Mouse (Mus musculus): ENCODE data around the gene Macf1. TPM values are rescaled to one million over a fixed set of nuclear protein-coding genes. Genes with fewer than 3 reads are reported as not detected.
A peak's percentile ranks its signal among the peaks of the same experiment; 100 is the strongest.

Macf1 gene
- polyA plus RNA-seq, 1 experiment from 2014 or later = 82.9 TPM

DNA sequence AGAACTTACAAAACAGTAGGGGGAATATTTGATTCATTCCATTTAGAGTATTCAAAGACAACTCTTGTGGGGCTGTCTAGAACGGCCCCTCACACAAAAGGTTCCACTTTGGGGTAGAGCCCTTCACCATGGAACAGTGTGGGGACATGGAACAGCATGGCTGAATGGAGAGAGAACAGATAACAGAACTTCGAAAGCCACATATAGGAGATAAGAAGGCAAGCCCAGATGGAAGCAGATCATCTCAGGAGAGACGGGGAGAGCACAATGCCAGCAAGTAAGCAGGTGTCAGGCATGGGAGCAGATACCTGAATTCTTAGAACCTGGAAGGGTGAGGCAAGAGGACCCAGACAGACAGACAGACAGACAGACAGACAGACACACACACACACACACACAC is 266.1 kb downstream of the Macf1 start:
- Histone ChIP-seq H3K9ac (replicated peaks; ENCODE audit: low read depth, low read length) (no peak overlapping the region), H3K4me2 (ENCODE audit: low read length) (no peak overlapping the region), H3K9me3 (ENCODE audit: control insufficient read depth, low read length) (no peaks in the 10 kb centered on the region), H3K36me3 (ENCODE audit: control insufficient read depth, insufficient read depth) (no peaks in the 10 kb centered on the region), H3K4me1 (replicated peaks; ENCODE audit: control insufficient read depth, insufficient read depth, low read length) (peaks cover 8% of the 10 kb centered on the region), H3K27ac (ENCODE audit: low read length) (no peak overlapping the region), H3K4me3 (replicated peaks; ENCODE audit: low read length) (no peak overlapping the region), H3K27me3 (replicated peaks; ENCODE audit: control insufficient read depth, insufficient read depth, low read length) (no peaks in the 10 kb centered on the region)
- ATAC-seq = no peak
- 92% methylated on average over 3 of the region's 3 CpGs for WGBS

DNA sequence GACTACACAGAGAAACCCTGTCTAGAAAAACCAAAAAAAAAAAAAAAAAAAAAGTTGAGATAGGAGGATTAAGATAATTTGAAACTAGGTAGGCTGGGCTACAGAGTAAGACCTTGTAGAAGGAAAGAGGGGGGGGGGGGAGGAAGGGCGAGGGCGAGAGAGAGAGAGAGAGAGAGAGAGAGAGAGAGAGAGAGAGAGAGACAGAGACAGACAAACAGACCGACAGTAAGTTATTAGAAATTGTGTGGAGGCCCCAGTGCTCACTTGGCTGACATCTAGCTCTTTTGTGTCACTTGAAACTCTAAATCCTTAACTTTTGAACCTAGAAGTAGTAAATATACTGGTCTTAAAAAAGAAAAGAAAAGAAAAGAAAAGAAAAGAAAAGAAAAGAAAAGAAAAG is 266.7 kb downstream of the Macf1 start:
- WGBS = 79% methylated on average over 1 of the region's 3 CpGs
- no peaks in the 10 kb centered on the region for H3K36me3 ChIP-seq (ENCODE audit: control insufficient read depth, insufficient read depth)
- H3K4me1 ChIP-seq (replicated peaks; ENCODE audit: control insufficient read depth, insufficient read depth, low read length) = peaks cover 10% of the 10 kb centered on the region
- no peak overlapping the region for H3K4me2 ChIP-seq (ENCODE audit: low read length)
- no peaks in the 10 kb centered on the region for H3K9me3 ChIP-seq (ENCODE audit: control insufficient read depth, low read length)
- no peak overlapping the region for H3K4me3 ChIP-seq (replicated peaks; ENCODE audit: low read length)
- no peak overlapping the region for H3K27ac ChIP-seq (ENCODE audit: low read length)
- H3K27me3 ChIP-seq (replicated peaks; ENCODE audit: control insufficient read depth, insufficient read depth, low read length) = no peaks in the 10 kb centered on the region
- no peak overlapping the region for H3K9ac ChIP-seq (replicated peaks; ENCODE audit: low read depth, low read length)
- ATAC-seq = no peak

DNA sequence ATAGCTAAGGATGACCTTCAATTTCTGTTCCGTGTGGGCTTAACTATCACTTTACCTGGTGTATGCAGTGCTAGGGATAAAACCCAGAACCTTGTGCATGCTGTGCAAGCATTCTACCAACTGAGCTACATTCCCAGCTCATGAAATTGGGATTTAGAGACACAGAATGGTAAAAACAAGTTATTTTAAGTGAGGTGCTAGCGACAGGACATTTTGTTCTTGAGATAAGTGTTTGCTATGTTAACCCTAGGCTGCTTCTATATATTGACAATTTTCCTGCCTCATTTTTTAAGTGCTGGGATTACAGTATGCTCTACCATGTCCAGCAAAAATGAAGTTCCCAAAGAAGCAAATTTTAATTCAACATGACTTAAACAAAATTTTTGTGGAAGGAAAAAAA is 267.3 kb downstream of the Macf1 start:
- Histone ChIP-seq H3K4me3 (replicated peaks; ENCODE audit: low read length) (no peak overlapping the region), H3K27ac (ENCODE audit: low read length) (no peak overlapping the region), H3K9ac (replicated peaks; ENCODE audit: low read depth, low read length) (no peak overlapping the region), H3K4me1 (replicated peaks; ENCODE audit: control insufficient read depth, insufficient read depth, low read length) (peaks cover 14% of the 10 kb centered on the region), H3K4me2 (ENCODE audit: low read length) (no peak overlapping the region), H3K27me3 (replicated peaks; ENCODE audit: control insufficient read depth, insufficient read depth, low read length) (no peaks in the 10 kb centered on the region), H3K36me3 (ENCODE audit: control insufficient read depth, insufficient read depth) (no peaks in the 10 kb centered on the region), H3K9me3 (ENCODE audit: control insufficient read depth, low read length) (no peaks in the 10 kb centered on the region)
- ATAC-seq = no peak
- WGBS = 87% methylated on average over 2 of the region's 2 CpGs

DNA sequence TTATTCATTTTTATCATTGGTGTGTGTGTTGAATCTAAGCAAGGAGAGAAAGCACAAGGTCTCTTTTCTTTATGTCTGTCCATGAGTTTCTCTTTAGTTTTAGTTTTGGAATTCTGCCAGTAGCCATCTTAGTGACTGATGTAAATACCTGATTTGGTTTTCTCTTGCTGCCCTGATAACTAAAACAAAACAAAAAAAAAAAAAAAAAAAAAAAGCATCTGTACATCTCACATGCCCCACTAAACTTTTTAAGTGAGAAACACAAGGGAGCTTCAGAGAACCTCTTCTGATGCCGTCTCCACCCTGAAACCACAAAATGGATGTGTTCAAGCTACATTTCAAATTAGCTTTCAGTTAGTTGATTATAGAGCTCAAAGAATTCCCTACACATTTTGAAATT is 268.6 kb downstream of the Macf1 start:
- H3K27me3 ChIP-seq (replicated peaks; ENCODE audit: control insufficient read depth, insufficient read depth, low read length) = no peaks in the 10 kb centered on the region
- ATAC-seq = no peak

DNA sequence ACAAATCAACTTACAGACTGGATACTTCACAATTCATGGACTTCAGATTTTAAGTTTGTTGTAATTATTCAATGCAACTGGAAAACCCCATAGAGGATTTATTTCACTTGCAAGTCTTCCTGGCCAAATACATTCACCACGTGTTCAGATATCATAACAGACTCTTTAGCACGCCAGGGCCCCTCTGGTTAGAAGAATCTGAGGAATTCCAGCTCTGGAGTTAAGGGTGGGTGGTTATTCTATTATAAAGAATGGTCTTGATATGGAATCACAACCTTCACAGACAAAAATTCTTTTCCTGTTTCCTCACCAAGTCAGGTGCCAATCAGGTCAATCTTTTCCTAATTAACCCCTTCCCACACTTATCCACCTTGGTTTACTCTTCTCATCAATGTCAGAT is 270.3 kb downstream of the Macf1 start:
- 69% methylated on average over 2 of the region's 2 CpGs for WGBS
- H3K4me2 ChIP-seq (ENCODE audit: low read length) = no peak overlapping the region

More for the DNA sequence above, 268.6 kb downstream of the Macf1 start:
- no peaks in the 10 kb centered on the region for H3K9me3 ChIP-seq (ENCODE audit: control insufficient read depth, low read length)
- no peaks in the 10 kb centered on the region for H3K36me3 ChIP-seq (ENCODE audit: control insufficient read depth, insufficient read depth)
- H3K9ac ChIP-seq (replicated peaks; ENCODE audit: low read depth, low read length) = no peak overlapping the region
- peaks cover 21% of the 10 kb centered on the region for H3K4me1 ChIP-seq (replicated peaks; ENCODE audit: control insufficient read depth, insufficient read depth, low read length)
- no peak overlapping the region for H3K27ac ChIP-seq (ENCODE audit: low read length)
- H3K4me3 ChIP-seq (replicated peaks; ENCODE audit: low read length) = no peak overlapping the region
- WGBS = 87% methylated on average over 1 of the region's 1 CpGs
- H3K4me2 ChIP-seq (ENCODE audit: low read length) = no peak overlapping the region

DNA sequence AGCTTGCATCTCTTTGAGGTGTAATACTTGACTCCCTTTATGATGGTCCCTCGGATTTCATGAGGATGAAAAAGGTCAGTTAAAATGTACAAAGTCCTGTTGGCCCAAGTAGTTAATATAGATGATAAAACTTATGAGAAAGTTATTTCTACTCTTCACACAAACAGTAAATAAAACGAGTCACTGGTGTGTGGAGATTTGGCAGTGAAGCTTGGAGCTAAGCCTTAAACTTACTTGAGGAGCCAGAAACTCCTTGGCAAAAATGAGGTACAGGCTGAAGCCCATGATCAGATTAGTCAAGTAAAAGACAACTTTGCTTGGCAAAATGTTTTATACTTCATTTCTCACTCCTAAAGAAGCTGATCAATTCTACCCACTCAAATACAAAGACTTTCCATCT is 271.2 kb downstream of the Macf1 start:
- H3K9ac ChIP-seq (replicated peaks; ENCODE audit: low read depth, low read length) = no peak overlapping the region
- 44% methylated on average over 2 of the region's 2 CpGs for WGBS
- no peak overlapping the region for H3K4me2 ChIP-seq (ENCODE audit: low read length)
- peaks cover 43% of the 10 kb centered on the region for H3K4me1 ChIP-seq (replicated peaks; ENCODE audit: control insufficient read depth, insufficient read depth, low read length)
- no peak for ATAC-seq
- no peaks in the 10 kb centered on the region for H3K9me3 ChIP-seq (ENCODE audit: control insufficient read depth, low read length)
- H3K27ac ChIP-seq (ENCODE audit: low read length) = no peak overlapping the region
- no peaks in the 10 kb centered on the region for H3K27me3 ChIP-seq (replicated peaks; ENCODE audit: control insufficient read depth, insufficient read depth, low read length)
- H3K4me3 ChIP-seq (replicated peaks; ENCODE audit: low read length) = no peak overlapping the region
- H3K36me3 ChIP-seq (ENCODE audit: control insufficient read depth, insufficient read depth) = no peaks in the 10 kb centered on the region

More for the DNA sequence above, 270.3 kb downstream of the Macf1 start:
- Histone ChIP-seq H3K9me3 (ENCODE audit: control insufficient read depth, low read length) (no peaks in the 10 kb centered on the region), H3K4me1 (replicated peaks; ENCODE audit: control insufficient read depth, insufficient read depth, low read length) (peaks cover 34% of the 10 kb centered on the region), H3K9ac (replicated peaks; ENCODE audit: low read depth, low read length) (no peak overlapping the region), H3K36me3 (ENCODE audit: control insufficient read depth, insufficient read depth) (no peaks in the 10 kb centered on the region), H3K4me3 (replicated peaks; ENCODE audit: low read length) (no peak overlapping the region), H3K27me3 (replicated peaks; ENCODE audit: control insufficient read depth, insufficient read depth, low read length) (no peaks in the 10 kb centered on the region), H3K27ac (ENCODE audit: low read length) (no peak overlapping the region)
- ATAC-seq = no peak

DNA sequence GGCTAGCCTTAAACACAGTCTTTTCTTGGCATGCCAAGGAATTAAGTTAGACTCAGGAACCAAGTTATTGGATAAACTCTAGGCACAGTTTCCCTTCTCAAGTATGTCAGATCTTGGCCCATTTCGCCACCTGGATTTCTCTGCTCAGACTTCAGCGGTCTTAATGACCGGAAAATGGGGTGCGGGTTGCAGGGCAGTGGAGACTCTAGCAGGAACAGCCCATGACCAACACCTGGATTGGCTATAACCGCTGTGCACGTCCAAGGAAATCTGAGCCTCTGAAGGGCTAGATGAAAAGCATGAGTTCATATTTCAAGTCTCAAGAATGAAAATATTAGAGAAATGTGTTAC is 271.7 kb downstream of the Macf1 start:
- Histone ChIP-seq H3K9me3 (ENCODE audit: control insufficient read depth, low read length) (no peaks in the 10 kb centered on the region), H3K4me1 (replicated peaks; ENCODE audit: control insufficient read depth, insufficient read depth, low read length) (peaks cover 47% of the 10 kb centered on the region), H3K4me3 (replicated peaks; ENCODE audit: low read length) (peak overlapping the region; percentile 88), H3K36me3 (ENCODE audit: control insufficient read depth, insufficient read depth) (no peaks in the 10 kb centered on the region), H3K27me3 (replicated peaks; ENCODE audit: control insufficient read depth, insufficient read depth, low read length) (no peaks in the 10 kb centered on the region), H3K4me2 (ENCODE audit: low read length) (peak overlapping the region; percentile 94), H3K9ac (replicated peaks; ENCODE audit: low read depth, low read length) (peak overlapping the region; percentile 86), H3K27ac (ENCODE audit: low read length) (peak overlapping the region; percentile 90)
- WGBS = 4% methylated on average over 6 of the region's 6 CpGs
- no peak for ATAC-seq

DNA sequence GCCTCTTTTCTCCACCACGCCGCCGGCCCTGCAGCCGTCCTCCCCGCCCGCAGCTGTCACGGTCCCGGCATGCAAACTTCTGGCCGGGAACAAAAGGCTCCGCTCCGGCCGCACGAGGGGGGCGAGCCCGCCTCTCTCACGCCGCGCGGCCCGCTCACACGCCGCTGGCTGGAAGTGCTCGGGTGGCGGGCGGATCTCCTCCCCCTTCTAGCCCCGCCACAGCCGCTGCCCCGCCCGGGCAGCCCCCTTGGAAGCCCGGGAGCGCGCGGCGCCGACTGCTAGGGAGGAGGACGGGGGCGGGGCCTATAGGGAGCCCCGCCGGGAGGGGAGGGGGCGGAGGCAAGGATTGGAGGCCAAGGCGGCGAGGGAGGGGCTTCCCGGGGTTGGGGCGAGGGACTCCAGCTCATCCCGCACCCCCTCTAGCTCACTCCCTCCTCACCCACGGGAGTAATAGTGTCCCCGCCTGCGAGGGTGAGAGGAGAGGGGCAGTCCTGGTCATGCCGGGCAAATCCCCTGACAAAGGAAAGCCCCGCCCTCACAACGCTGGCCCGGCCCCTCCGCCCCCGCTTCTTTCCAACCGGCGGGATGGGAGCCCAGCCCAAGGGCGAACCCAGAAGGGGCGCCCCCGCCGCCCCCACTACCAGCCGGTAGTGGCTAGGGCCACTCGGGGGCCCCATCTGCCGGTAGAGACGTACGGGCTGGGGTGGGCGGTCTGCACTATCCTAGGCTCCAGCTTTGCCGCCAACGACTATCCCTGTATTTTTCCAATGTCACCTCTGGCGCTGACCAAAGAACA is 272.2 kb downstream of the Macf1 start:
- Histone ChIP-seq H3K4me3 (replicated peaks; ENCODE audit: low read length) (peak overlapping the region; percentile 88), H3K27me3 (replicated peaks; ENCODE audit: control insufficient read depth, insufficient read depth, low read length) (no peaks in the 10 kb centered on the region), H3K4me1 (replicated peaks; ENCODE audit: control insufficient read depth, insufficient read depth, low read length) (peaks cover 52% of the 10 kb centered on the region), H3K9ac (replicated peaks; ENCODE audit: low read depth, low read length) (peak overlapping the region; percentile 86), H3K36me3 (ENCODE audit: control insufficient read depth, insufficient read depth) (no peaks in the 10 kb centered on the region), H3K4me2 (ENCODE audit: low read length) (peak overlapping the region; percentile 94), H3K9me3 (ENCODE audit: control insufficient read depth, low read length) (no peaks in the 10 kb centered on the region), H3K27ac (ENCODE audit: low read length) (peak overlapping the region; percentile 90)
- WGBS = under 1% methylated on average over 67 of the region's 69 CpGs
- peak; percentile 94 for ATAC-seq

DNA sequence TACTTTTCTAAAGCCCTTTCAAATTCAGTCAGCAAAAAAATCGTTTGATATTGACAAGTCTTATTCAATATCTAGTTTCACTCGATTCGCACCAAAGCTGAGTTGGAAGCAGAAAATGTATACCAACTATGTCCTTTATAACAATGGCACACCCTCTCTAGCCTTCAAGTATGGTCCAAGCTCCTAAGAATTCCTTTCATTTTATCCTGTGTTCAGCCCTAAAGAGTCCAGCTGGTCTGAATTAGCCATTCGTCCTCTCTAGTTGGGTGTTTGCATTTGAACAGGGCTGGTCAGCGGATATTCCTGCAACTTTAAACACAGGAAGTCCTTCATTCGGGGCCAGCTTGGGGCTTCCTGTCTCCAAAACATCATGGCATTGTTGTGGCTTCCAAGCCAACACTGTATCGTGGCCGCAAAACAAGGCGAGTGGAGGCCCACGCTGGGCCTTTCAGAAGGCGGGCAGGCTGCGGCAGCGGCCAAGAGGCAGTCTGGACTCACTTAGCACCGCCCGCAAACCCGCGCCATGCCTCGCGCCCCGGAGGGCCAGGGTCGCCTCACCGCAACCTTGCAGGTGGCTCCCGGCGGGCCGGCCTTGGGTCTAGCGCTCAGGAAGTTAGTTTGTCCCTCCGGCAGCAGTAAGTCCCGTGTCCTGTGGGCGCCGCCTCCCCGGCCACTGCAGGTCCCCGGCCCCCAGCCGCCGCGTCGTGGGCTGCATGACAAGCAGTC is 273.0 kb downstream of the Macf1 start:
- H3K4me1 ChIP-seq (replicated peaks; ENCODE audit: control insufficient read depth, insufficient read depth, low read length) = peaks cover 59% of the 10 kb centered on the region
- peak overlapping the region; percentile 94 for H3K4me2 ChIP-seq (ENCODE audit: low read length)
- H3K36me3 ChIP-seq (ENCODE audit: control insufficient read depth, insufficient read depth) = no peaks in the 10 kb centered on the region
- H3K27ac ChIP-seq (ENCODE audit: low read length) = peak overlapping the region; percentile 90
- H3K4me3 ChIP-seq (replicated peaks; ENCODE audit: low read length) = peak overlapping the region; percentile 88
- H3K9me3 ChIP-seq (ENCODE audit: control insufficient read depth, low read length) = no peaks in the 10 kb centered on the region
- WGBS = 2% methylated on average over 36 of the region's 36 CpGs
- ATAC-seq = peak; percentile 48; the same call in 1 of the 2 replicates
- no peaks in the 10 kb centered on the region for H3K27me3 ChIP-seq (replicated peaks; ENCODE audit: control insufficient read depth, insufficient read depth, low read length)
- peak overlapping the region; percentile 86 for H3K9ac ChIP-seq (replicated peaks; ENCODE audit: low read depth, low read length)

Data from forebrain, embryonic 16.5 days (tissue).